10 mouse cellular contexts compared by ENCODE assay signal in genomic region chr13:42150072-42150450, GRCm38 (mm10).
DNase-seq lines count a peak whose midpoint lies in the region; ATAC-seq and TF ChIP-seq lines count a peak whose summit lies in the region.
"Had no signal": no experiment of that assay in that cellular context is flagged by ENCODE, and none has a peak within 500 bp of the region (broad histone marks: within the 10 kb centered on the region; RNA-seq: fewer than 3 reads in every experiment).

No protein-coding gene starts in this region.

- 33% methylated on average over 5 of the region's 5 CpGs for WGBS in heart, postnatal 0 days
- 17% methylated on average over 5 of the region's 5 CpGs for WGBS in forebrain, postnatal 0 days
- WGBS in midbrain, embryonic 12.5 days = 15% methylated on average over 5 of the region's 5 CpGs

- no peak for DNase-seq in heart, postnatal 0 days (ENCODE audit: low spot score)
- DNase-seq in heart, adult 18-20 months = no peak
- DNase-seq in R1 (ENCODE audit: low read depth, low spot score) = peak; percentile 79
- no peak for DNase-seq in forebrain, postnatal 0 days
- DNase-seq in spleen, postnatal 14 days (ENCODE audit: low spot score in 2 of 2) = no peak
- DNase-seq in right cerebral cortex, postnatal 25 days = no peak
- no peak for DNase-seq in spleen, adult 12 weeks (ENCODE audit: low spot score)
- DNase-seq: kidney, postnatal 14 days; lung, embryonic 14.5 days had no signal

- no peak for TF ChIP-seq CTCF in heart, postnatal 0 days (IDR thresholded peaks at IDR 0.05; ENCODE audit: low read depth)
- no peak for TF ChIP-seq CTCF in forebrain, postnatal 0 days (IDR thresholded peaks at IDR 0.05; ENCODE audit: low read depth)

- no peak overlapping the region for H3K4me2 ChIP-seq in heart, postnatal 0 days (ENCODE audit: low read depth, low read length)
- no peak overlapping the region for H3K4me2 ChIP-seq in forebrain, postnatal 0 days (ENCODE audit: low read depth)
- H3K4me2 ChIP-seq in midbrain, embryonic 12.5 days (replicated peaks) = peak overlapping the region; percentile 23
- H3K4me2 ChIP-seq: lung, embryonic 14.5 days had no signal

- H3K27ac ChIP-seq in heart, postnatal 0 days (ENCODE audit: low read depth) = peak overlapping the region; percentile 30
- peak overlapping the region; percentile 52; the same call in 1 of the 2 replicates for H3K27ac ChIP-seq in forebrain, postnatal 0 days (ENCODE audit: low read depth, low read length)
- peak overlapping the region; percentile 73 for H3K27ac ChIP-seq in midbrain, embryonic 12.5 days (replicated peaks)

- peak; percentile 27; the same call in 1 of the 2 replicates for ATAC-seq in heart, postnatal 0 days (ENCODE audit: insufficient read depth, low read depth)
- peak; percentile 45 for ATAC-seq in forebrain, postnatal 0 days
- no peak for ATAC-seq in midbrain, embryonic 12.5 days (ENCODE audit: low FRiP score, low read depth)

- H3K4me3 ChIP-seq in heart, postnatal 0 days (ENCODE audit: low read depth, low read length) = no peak overlapping the region
- H3K4me3 ChIP-seq in forebrain, postnatal 0 days (ENCODE audit: low read depth, low read length) = no peak overlapping the region
- H3K4me3 ChIP-seq in midbrain, embryonic 12.5 days = no peak overlapping the region

- no peak overlapping the region for H3K9ac ChIP-seq in heart, postnatal 0 days (replicated peaks; ENCODE audit: low read depth, low read length)
- H3K9ac ChIP-seq in forebrain, postnatal 0 days = peak overlapping the region; percentile 2; the same call in 1 of the 2 replicates
- H3K9ac ChIP-seq in midbrain, embryonic 12.5 days (replicated peaks) = peak overlapping the region; percentile 39; the same call in 1 of the 2 replicates
- H3K9ac ChIP-seq: lung, embryonic 14.5 days had no signal

- TF ChIP-seq EP300 in heart, postnatal 0 days (IDR thresholded peaks at IDR 0.05; ENCODE audit: low read depth) = no peak

- peaks cover 13% of the 10 kb centered on the region; the same call in 1 of the 2 replicates for H3K4me1 ChIP-seq in heart, postnatal 0 days (ENCODE audit: control insufficient read depth, insufficient read depth)
- H3K4me1 ChIP-seq in forebrain, postnatal 0 days (ENCODE audit: insufficient read depth) = peaks cover 17% of the 10 kb centered on the region
- H3K4me1 ChIP-seq in midbrain, embryonic 12.5 days = peaks cover 25% of the 10 kb centered on the region

- H3K36me3 ChIP-seq in heart, postnatal 0 days (replicated peaks; ENCODE audit: control insufficient read depth, insufficient read depth, low read length) = peaks cover 9% of the 10 kb centered on the region
- peaks cover 7% of the 10 kb centered on the region; the same call in 1 of the 2 replicates for H3K36me3 ChIP-seq in forebrain, postnatal 0 days (ENCODE audit: insufficient read depth)
- peaks cover 9% of the 10 kb centered on the region for H3K36me3 ChIP-seq in midbrain, embryonic 12.5 days

- H3K27me3 ChIP-seq in heart, postnatal 0 days (ENCODE audit: control insufficient read depth, insufficient read depth, low read length) = no peaks in the 10 kb centered on the region
- H3K27me3 ChIP-seq in forebrain, postnatal 0 days (ENCODE audit: insufficient read depth, low read length) = no peaks in the 10 kb centered on the region
- H3K27me3 ChIP-seq in midbrain, embryonic 12.5 days = no peaks in the 10 kb centered on the region

- no peaks in the 10 kb centered on the region for H3K9me3 ChIP-seq in heart, postnatal 0 days (replicated peaks; ENCODE audit: control insufficient read depth, low read length)
- H3K9me3 ChIP-seq in forebrain, postnatal 0 days (ENCODE audit: low read length) = no peaks in the 10 kb centered on the region
- H3K9me3 ChIP-seq in midbrain, embryonic 12.5 days = no peaks in the 10 kb centered on the region
